Mouse (Mus musculus) c-Kit-negative CD71-positive TER-119-positive erythroid progenitor cells, embryonic 14.5 days (primary cell): ENCODE measurements around the gene Slc30a6.
"Not testable (repeated sequence)": the region's sequence is repeated elsewhere in the genome, so short reads cannot be mapped to it uniquely, and the experiment has no call there.

Experiments
- DNase-seq: peaks from one replicate; pipeline ENCODE4 v3.0.0-alpha.2; 2013; ENCODE audit warnings: low read depth, low spot score

Gene Slc30a6

DNA sequence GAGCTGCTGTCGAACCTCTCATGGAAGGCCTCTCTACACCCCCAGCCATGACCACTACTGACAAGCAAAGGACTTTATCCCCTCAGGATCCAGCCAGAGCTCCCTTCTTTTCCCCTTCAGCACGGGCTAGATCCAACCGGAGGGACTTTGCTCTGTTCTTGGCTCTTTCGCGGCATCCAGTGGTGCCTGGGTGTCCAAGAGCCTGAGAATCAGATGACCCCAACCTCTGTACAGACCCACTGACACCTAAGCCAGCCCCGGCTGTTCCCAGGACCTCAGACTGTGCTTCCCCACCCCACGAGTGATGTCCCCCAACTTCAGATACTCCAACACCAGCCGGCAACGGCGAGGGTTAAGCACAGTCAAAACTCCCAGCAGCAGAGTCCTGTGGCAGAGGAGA is 54.4 kb downstream of the Slc30a6 start:
- DNase-seq, result no peak

DNA sequence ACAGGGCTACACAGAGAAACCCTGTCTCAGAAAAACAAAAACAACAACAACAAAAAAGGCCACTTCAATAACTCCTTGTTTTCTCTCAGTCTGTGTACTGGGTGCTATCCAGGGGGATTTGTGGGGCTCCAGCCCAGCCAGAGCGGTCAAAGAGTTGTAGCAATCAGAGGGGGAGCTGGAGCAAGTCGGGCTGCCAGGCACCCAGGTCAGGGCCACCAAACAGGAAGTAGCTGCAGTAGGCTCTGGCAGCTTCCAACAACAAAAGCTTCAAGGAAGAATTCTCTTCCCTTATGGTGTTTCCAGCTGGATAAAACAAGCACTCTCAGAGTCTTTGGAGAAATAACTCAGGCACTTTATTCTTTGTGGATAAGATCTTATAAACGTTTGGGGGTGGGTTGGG is 58.5 kb downstream of the Slc30a6 start:
- DNase-seq, result no peak

DNA sequence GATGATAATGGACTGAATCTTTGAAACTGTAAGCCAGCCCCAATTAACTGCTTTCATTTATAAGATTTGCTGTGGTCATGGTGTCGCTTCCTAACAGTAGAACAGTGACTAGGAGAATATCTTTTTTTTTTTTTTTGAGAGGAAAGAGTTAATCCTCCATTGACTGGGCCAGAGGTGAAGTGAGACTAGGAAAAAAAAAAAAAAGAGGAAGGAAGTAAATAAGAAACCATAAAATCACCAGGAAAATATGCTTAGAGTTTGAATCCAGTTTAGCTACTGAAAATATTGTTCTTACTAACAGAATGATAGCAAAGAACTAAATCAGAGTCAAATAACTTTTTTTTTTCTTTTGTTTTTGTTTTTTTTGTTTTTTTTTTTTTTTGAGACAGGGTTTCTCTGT is 59.3 kb downstream of the Slc30a6 start:
- no peak for DNase-seq

DNA sequence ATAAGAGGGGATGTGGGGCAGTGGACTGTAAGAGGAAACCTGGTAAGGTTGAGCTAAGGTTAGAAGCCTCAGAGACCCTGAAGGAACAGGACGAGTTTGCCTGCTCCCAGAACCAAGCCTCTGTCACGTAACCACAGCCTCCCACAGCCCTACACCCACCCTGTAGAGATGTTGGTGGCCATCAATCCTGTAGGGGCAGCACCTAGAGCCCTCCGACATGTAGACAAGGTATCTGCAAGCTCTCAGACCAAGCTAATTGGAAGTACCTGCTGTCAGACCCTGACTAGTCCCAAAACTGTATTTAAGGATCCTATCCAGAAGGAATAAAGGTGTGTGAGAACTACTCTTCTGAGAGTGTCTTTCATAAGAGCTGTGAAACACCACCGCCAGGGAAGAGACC is 60.0 kb downstream of the Slc30a6 start:
- no peak for DNase-seq

DNA sequence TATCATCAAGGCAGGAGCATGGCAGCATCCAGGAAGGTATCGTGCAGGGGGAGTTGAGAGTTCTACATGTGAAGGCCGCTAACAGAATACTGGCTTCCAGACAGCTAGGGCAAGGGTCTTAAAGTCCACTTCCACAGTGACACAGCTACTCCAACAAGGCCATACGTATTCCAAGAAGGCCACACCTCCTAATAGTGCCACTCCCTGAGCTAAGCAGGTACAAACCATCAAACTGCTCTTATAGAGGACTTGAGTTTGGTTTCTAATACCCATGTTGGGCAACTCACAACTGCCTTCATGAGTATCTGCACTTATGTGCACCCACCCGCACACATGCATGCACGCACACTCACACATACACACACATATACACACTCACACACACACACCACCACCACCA is 61.4 kb downstream of the Slc30a6 start:
- DNase-seq, result no peak

DNA sequence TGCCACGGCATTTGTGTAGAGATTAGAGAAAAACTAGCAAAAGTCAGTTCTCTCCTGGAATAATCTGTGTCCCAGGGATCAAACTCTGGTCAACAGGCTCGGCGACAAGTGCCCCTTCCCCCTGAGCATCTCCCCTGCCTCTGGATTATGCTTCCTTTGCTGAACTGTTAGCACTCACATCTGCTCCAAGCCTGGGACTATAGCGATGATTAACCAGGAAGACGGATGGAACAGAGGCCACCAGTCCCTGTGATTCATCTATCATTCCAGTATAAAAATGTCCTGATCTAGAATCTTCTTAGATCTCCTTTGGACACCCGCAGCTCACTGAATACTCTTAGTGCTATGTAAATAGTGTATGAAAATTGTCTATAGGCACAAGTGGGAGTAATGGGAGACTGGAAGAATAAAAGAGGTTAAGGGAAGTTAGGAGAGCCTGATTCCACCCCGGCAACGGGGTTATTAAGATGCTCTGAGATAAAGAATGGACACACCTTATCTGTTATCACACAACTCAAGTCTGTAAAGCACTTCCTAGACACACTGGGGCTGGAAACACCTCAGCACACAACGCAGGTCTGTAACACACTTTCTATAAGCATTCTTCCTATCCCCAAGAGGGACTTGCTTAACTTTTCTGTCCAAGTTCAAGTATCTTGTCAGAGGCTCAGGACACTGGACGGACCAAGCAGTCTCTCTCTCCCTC is 62.7 kb downstream of the Slc30a6 start:
- no peak for DNase-seq

DNA sequence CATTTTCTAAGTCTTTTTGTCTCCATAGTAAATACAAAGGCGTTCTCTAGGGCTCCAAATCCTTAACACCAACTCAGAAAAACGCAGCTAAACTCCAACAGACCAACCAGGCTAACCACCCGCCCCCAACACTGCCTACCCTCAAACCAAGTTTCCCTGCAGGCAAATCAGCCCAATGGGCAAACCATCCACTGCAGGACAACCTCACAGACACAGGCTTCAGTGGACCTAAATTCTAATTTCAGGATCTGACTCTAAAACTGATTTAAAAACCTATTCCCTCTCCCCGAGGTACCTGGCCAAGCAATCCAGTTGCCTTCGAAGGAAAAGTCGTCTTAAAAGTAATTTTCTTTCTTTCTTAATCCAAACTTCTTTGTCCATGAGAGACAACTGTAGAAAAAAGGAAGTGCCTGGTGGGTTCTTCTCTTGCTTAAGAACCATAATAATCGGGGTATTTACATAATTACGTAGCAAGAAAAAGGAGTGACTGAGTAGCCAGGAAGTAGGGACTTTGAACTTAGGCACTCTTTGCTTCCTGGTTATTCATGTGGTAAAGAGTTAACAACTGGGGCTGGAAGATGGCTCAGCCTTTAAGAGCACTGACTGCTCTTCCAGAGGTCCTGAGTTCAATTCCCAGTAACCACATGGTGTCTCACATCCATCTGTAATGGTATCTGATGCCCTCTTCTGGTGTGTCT is 63.5 kb downstream of the Slc30a6 start, which contains the start of gene Nlrc4:
Gene Nlrc4, minus strand, starts transcription at position 432 of the 698 bp plus-strand sequence.
- DNase-seq, result no peak

DNA sequence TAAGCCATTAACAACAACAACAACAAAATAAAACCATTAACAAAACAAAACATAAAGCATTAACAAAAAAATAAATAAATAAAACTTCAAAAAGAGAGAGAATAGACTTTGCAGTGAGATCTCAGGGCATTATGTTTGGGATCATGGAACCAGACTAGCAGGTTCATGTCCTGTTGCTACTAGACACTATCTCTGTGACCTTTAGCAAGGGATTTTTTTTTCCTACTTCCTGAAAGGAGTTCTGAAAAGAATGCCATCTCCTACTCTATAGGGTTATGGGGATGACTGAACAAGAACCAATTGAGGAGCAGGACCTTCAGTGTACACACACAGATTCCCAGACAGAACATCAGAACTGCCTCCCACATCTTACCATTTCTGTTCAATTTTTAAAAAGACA is 68.1 kb downstream of the Slc30a6 start:
- DNase-seq, result no peak

DNA sequence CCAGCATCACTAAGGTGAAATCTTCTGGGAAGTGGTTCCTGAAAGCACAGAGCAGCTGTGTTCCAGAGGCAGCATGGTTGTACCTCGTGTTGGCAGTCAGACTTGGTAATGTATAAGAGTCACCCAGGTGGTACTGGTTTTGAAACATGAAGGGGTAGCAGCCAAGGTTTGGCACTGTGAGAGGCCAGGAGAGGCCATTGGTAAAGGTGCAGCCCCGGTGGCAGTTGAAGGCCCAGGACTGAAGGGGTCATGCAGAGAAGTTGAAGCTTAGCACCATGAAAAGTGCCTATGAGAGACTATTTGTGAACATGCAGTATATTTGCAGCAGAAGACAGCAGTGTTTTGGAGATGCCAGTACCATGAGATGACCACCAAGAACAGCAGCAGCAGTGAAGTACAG is 72.6 kb downstream of the Slc30a6 start:
- not testable (repeated sequence) for DNase-seq

DNA sequence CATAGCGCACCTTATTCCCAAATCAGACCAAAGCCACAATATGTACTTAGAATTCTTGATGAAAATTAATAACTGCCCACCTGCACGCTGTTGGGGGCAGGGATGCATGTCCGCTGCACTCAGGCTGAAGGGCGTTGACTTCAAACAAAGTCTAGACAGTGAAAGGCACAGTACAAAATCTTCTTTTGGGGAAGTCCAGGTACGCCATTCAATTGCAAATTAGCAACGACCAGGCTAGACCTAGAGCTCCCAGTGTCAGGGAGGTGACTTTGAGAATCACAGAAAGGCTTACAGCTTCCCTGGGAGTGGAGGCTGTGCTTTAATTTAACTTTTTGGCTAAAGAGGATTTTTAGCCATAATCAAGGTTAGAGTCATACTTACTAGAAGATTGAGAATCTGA is 74.7 kb downstream of the Slc30a6 start:
- not testable (repeated sequence) for DNase-seq
